Mouse (Mus musculus) bone marrow macrophage, adult 2 months (primary cell): Measurements from ENCODE around the gene Srd5a3. TPM values are rescaled to one million over a fixed set of nuclear protein-coding genes. Genes with fewer than 3 reads are reported as not detected.

Experiments
- H3K27ac ChIP-seq: 2 replicates; pipeline ENCODE4 v1.5.1; 2012; ENCODE audit warnings: low read depth, low read length; ENCODE audit not compliant: insufficient read depth
- H3K4me1 ChIP-seq: 2 replicates; pipeline ENCODE4 v1.6.1; 2012; ENCODE audit warnings: low read length; ENCODE audit not compliant: control insufficient read depth, insufficient read depth
- H3K4me3 ChIP-seq: 2 replicates; pipeline ENCODE4 v1.5.1; 2012; ENCODE audit warnings: mild to moderate bottlenecking, low read length, moderate library complexity; ENCODE audit not compliant: insufficient read depth
- CTCF ChIP-seq: IDR thresholded peaks from 2 replicates; pipeline ENCODE4 v1.5.1; 2012; ENCODE audit warnings: low read depth, mild to moderate bottlenecking, low read length, moderate library complexity
- POLR2A ChIP-seq: IDR thresholded peaks from 2 replicates; pipeline ENCODE4 v1.6.1; 2012; ENCODE audit warnings: mild to moderate bottlenecking, low read depth, low read length, borderline replicate concordance
- polyA plus RNA-seq: library from polyadenylated mRNA; stranded (reverse); fragments of >200 nt; gene quantifications from 2 replicates; pipeline ENCODE4 v1.2.4, GENCODE M21; 2012; ENCODE audit not compliant: missing spikeins, insufficient read depth, insufficient read length

The Srd5a3 gene
- polyA plus RNA-seq, 1 experiment, result 57.3 TPM

DNA sequence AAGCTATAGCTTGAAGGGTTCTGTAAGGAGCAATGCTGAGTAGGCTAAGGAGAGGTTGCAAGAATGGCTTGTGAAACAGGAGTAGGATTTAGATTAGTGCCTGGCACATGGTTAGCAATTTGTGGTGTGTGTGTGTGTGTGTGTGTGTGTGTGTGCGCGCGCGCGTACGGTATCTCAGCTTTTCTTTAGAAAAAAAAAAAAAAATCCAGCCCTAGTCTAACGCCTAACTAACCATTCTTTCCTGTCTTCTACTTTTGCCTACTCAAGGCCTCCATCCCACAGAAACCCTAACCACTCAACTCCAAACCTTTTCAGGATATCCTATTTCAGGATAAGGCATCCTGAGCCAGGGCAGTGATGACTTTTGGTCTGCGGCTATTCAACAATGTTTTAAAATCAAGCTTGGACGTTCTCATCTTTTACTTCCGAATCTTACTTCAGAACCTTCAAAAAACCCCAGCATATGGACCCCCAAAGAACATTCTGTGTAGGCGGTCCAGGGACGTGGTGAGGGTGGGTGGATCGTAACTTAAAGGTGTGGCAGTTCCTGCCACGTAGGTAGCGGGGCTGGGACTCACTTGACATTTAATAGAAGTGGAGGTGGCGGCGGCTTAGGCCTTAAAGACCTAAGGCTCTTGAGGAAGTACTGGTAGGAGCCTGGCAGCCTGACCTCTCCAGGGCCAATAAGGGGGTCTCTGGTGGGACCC is 43.1 kb downstream of the Srd5a3 start:
- Histone ChIP-seq H3K4me1 (peaks cover 42% of the 10 kb centered on the region), H3K27ac (no peak overlapping the region), H3K4me3 (peak overlapping the region; percentile 88)
- no peak for TF ChIP-seq CTCF
- no peak for TF ChIP-seq POLR2A

DNA sequence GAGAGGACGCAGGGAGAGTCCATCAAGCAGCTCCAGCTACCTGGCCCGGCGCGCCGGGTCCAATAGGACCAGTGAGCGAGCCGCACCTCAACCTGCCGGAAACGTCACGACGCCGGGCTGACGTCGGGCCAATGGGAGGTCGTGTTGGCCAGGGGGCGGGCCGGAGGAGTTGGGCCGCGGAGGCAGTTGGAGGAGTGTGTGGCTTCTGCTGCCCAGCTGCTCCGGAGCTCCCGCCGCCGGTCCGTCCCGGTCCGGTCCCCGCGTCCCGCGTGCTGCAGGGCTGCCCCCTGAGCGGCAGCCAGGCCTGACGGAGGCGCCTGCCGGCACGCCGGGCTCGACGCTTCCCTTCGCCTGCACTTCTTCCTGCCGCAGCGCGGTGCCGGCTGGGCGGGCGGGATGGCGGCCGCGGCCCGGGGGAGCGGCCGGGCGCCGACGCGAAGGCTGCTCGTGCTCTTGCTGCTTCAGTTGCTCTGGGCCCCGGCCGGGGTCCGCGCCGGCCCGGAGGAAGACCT is 43.7 kb downstream of the Srd5a3 start, which contains the start of gene Tmem165:
Tmem165 (plus strand) TSS at position 131 of the 512 bp plus-strand sequence.
- Histone ChIP-seq H3K4me3 (peak within 1 kb of the TSS; percentile 88), H3K27ac (peak within 1 kb of the TSS; percentile 34), H3K4me1 (peaks cover 40% of the 10 kb centered on the region)
- no peak for TF ChIP-seq CTCF

DNA sequence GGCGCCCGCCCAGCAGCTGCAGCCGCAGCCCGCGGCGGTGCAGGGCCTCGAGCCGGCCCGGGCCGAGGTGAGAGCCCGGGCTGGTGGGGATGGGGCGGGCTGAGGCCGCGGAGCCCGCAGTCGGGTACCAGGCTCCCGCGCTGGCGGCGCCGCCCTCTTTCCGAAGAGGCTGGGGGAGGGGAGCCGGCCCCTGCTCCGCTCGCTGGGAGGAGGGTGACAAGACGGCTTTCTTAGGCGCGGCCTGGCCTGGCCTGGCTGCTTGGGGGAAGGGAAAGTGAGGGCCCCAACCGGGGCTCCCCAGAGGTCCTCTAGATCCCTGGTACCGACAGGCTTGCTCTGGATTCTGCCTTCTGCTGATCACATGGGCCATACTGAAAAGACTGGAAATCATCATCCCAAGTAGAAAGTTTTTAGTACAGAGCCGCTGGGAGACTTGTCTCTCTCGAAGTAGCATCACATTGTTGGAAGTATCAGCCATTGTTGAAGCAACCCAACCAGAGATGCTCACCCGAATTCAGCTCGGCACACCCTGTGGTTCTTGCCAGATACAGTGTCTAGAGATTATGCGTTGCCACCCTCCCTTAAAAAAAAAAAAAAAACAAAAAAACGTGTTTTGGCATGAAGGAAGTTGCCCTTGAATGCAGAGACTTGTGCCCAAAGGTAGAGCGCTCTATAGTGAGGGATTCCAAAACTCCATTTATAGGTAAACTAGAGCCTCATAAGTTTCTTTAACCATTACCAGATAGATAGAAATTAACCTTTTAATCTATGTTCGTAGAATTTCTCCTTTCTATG is 44.4 kb downstream of the Srd5a3 start:
- no peak for TF ChIP-seq POLR2A
- no peak for TF ChIP-seq CTCF
- H3K4me1 ChIP-seq, result peaks cover 39% of the 10 kb centered on the region
- peak overlapping the region; percentile 88 for H3K4me3 ChIP-seq
- peak overlapping the region; percentile 34 for H3K27ac ChIP-seq

DNA sequence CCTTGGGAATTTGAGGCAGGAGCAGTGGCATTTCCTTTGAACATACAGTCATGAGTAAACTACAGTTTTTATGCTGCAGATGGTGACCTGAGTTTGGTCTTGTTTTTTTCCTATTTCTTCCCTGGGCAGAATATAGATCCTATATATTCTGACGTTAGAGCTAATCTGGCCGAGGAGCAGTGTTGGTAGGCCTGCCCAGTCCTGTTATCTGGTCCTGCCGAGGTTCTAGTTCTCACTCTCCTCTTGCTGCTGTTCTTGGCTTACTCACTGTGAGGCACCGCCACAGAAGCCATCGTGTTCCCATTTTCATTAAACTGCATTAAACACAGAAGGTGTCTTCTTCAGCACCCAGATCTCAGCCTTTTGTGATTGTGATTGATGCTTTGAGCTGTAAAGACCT is 47.8 kb downstream of the Srd5a3 start:
- no peak overlapping the region for H3K4me3 ChIP-seq
- peaks cover 42% of the 10 kb centered on the region for H3K4me1 ChIP-seq
- TF ChIP-seq POLR2A, result no peak
- no peak for TF ChIP-seq CTCF
- no peak overlapping the region for H3K27ac ChIP-seq

DNA sequence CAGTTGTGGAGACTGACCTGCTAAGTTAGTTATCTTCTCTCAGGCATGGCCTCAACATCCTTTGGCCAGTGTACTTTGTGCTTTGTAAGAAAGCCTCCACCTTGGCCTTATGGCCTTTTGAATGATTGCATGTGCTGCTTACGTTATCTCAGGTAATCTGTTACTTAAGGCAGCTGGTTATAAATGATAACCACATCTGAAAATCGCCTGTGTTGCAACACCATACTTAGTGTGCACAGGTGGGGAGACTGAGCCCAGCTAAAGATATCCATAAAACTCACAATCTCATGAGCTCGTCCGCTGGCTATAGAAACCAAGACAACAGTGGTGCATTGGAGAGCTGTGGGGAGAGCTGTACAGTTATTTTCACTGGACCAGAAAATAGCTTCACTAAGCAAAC is 50.5 kb downstream of the Srd5a3 start:
- TF ChIP-seq CTCF (no peak), POLR2A (no peak)
- H3K4me3 ChIP-seq, result no peak overlapping the region
- H3K27ac ChIP-seq, result no peak overlapping the region
- peaks cover 38% of the 10 kb centered on the region for H3K4me1 ChIP-seq

DNA sequence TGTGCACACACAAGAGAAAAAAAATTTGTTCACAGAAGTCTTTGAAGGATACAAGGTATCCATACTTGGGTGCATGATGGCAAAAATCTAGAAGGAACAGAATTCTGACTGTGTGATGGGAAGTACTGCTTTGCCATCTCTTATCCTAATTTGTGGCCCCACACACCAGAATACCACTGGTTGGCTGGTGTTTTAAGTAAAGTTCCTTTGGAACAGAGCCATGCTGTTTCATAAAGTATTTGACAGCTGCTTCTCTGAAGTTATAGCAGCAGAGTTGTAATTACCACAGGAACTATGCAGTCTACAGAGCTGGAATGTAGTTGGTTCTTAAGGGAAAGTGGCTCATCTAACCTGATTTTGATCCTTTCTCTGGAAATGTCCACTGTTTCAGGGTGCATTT is 53.0 kb downstream of the Srd5a3 start:
- TF ChIP-seq CTCF (no peak), POLR2A (no peak)
- H3K4me3 ChIP-seq, result no peak overlapping the region
- peaks cover 24% of the 10 kb centered on the region for H3K4me1 ChIP-seq
- no peak overlapping the region for H3K27ac ChIP-seq

DNA sequence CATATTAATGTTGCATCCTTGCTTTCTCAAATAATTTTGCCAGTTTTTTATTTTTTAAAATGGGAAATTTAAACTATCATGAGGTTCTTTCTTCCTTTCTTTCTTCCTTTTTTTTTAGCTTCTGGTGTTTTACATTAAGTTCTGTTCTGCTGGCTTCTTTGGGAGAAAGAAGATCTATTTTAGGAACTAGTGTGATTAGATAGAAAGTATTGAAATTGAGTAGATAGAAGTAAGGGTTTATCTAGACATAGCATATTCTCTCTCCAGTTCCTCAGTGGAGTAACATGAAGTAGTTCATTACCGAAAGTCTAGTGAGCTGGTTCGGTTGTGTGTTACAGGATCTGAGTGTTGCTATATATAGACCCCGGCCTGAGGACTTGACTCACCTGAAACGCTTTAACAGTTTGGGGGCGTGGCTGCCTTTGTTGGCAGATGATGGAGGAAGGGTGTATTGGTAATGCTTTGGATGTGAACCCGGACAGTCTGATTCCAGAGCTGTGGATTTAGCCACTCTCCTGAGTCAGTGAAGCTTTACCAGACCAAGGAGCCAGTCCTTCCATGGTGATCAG is 54.4 kb downstream of the Srd5a3 start:
- H3K4me1 ChIP-seq, result peaks cover 19% of the 10 kb centered on the region
- H3K27ac ChIP-seq, result no peak overlapping the region
- no peak for TF ChIP-seq CTCF
- no peak for TF ChIP-seq POLR2A
- H3K4me3 ChIP-seq, result no peak overlapping the region

DNA sequence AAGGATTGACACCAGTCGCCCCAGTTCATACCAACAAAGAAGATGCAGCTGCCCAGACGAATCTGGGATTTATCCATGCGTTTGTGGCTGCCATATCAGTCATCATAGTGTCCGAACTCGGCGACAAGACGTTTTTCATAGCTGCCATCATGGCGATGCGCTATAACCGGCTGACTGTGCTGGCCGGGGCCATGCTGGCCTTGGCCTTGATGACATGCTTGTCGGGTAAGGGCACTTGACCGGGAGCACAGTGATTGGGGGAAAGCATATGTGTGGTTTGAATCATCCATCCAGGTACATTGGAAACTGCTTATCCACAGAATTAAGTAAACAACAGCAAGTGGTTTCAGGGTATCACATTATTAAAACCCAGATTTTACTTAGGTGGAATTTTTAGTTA is 59.3 kb downstream of the Srd5a3 start:
- Histone ChIP-seq H3K4me3 (no peak overlapping the region), H3K4me1 (peaks cover 8% of the 10 kb centered on the region), H3K27ac (no peak overlapping the region)
- no peak for TF ChIP-seq POLR2A

DNA sequence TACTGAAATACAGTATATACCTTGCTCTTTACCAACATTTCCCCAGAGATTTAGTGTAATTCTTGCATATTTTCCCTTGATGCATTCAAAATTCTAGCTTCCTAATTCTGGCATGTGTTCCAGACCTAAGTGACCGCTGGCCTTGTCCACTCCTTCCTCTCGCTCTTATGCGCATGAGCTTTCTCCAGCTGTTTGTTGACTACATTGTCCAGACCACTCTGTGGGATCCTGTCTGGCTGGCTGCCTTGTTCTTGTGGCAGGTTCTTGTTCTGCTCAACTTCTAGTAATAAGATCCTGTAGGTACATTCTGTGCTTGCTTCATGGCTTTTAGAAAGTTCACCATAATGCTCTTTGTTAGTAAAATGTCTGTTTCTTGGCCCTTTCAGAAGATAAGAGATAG is 63.1 kb downstream of the Srd5a3 start:
- Histone ChIP-seq H3K4me3 (no peak overlapping the region), H3K27ac (no peak overlapping the region)
- TF ChIP-seq POLR2A (no peak), CTCF (no peak)

More for the DNA sequence above, 63.1 kb downstream of the Srd5a3 start:
- H3K4me1 ChIP-seq, result peaks cover 4% of the 10 kb centered on the region

Other genes with a start within 250 kb of the Srd5a3 start
- gene Kdr, start 161.8 kb upstream of the Srd5a3 start, polyA plus RNA-seq, result 2.1 and 2.8 TPM in 2 replicates
- 56.9 and 60.9 TPM in 2 replicates for gene Tmem165, start 43.6 kb downstream of the Srd5a3 start, polyA plus RNA-seq
- gene Clock, start 164.5 kb downstream of the Srd5a3 start, polyA plus RNA-seq, result 15.4 and 16.0 TPM in 2 replicates
- gene Pdcl2, start 190.9 kb downstream of the Srd5a3 start, polyA plus RNA-seq, result not detected in 2 replicates
- not detected in 2 replicates for gene Nmu, start 223.5 kb downstream of the Srd5a3 start, polyA plus RNA-seq